Mouse (Mus musculus) naive thymus-derived CD4-positive, alpha-beta T cell, adult 2 months (primary cell): Measurements from ENCODE around the gene Gm3435.
A peak's percentile ranks its signal among the peaks of the same experiment; 100 is the strongest.
"Not testable (repeated sequence)": the region's sequence is repeated elsewhere in the genome, so short reads cannot be mapped to it uniquely, and the experiment has no call there.

Source experiments
- DNase-seq: peaks from one replicate; pipeline ENCODE4 v3.0.0-alpha.2; 2011; ENCODE audit warnings: low read depth

Gm3435 gene

DNA sequence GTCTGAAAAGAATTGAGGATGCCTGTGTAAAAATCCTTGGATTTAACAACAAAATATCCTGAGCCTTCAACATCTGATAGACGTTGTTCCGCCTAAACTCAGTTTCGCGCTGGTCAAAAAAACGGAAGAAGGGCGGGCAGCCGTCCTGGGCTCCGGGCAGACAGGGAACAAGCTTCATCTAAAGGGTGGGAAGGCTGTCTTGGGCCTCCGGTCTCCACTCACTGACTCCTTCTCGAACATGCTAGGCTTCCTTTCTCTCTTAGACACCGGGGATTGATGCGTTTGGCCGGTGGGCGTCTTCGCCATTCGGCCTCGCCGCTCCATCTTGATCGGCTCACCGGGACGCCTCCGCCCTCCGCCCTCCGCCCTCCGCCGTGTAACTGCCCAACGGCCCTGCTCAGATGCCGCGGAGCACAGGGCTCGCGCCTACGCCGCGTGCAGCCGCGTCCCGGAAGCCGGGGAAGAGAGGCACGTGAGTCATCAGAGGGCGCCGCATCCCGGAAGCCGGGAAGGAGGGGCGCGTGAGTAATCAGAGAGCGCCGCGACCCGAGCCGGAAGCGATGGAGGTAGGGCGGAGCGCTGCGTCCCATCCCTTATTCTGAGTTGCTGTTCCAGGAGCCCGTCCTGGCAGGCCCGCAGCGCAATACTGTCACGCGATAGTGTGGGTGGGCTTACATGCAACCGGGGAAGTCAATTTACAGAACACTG, at the start of gene Gm3435:
Gm3435 (plus strand) TSS at position 471 of the 708 bp plus-strand sequence.
- DNase-seq: not testable (repeated sequence)

- peak; percentile 38 for DNase-seq
These were observed 49.5 kb upstream of the Gm3435 start for GRCm38 (mm10) chr17:14960520-14960919.

DNA sequence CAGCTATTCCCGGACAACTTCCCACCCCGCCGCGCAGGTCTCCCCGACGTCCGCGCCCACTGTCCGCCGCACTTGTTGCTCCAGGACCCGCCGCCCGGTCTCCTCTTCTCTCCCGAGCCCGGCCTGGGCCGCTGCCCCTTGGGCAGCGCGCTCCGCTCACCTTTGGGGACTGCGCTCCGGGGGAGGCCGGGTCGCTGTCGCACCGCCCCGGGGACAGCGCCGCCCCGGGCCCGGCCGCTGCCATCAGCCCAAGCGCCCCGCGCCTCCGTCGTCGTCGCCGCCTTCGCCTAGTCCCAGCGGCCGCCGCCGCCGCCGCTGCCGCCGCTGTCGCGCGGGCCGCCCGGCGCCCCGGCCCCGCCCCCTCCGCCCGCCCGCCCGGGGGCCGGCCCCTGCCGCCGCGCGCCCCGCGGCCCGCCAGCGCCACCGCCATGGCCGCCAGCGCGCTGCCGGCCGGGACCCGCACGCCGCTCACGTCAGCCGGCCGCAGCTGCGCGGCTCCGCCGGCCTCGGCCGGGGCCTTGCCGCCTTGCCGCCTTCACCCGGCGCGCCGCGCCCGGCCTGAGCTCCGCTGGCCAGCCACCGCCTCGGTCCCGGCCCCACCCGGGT, 48.9 kb upstream of the Gm3435 start, which contains the start of gene Phf10:
Phf10 (minus strand) TSS at position 323 of the 606 bp plus-strand sequence.
- DNase-seq: peak; percentile 49

- not testable (repeated sequence) for DNase-seq
These were observed 48.3 kb upstream of the Gm3435 start for GRCm38 (mm10) chr17:14961557-14962154.

DNA sequence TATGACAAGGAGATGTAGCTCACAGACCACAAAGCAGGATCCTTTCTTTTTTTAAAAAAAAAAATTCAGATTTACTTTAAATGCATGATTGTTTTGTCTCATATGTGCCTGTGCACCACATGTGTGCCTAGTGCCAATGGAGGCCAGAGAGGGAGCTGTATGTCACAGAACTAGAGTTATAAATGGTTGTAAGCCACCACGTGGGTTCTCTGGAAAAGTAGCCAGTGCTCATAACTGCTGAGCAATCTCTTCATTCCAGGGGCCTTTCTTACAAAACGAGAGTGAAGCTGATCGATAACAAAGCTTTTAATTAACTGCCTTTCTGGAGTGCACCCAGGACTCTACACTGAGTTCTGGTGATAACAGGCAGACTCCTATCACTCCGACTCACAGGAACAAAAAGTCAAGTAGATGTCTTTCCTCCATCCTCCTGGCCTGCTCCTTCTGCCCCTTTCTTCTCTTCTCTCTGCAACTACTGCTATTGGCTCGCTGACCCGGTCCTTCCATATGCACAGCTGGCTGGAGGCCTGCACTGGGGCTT, 41.5 kb upstream of the Gm3435 start:
- not testable (repeated sequence) for DNase-seq

DNA sequence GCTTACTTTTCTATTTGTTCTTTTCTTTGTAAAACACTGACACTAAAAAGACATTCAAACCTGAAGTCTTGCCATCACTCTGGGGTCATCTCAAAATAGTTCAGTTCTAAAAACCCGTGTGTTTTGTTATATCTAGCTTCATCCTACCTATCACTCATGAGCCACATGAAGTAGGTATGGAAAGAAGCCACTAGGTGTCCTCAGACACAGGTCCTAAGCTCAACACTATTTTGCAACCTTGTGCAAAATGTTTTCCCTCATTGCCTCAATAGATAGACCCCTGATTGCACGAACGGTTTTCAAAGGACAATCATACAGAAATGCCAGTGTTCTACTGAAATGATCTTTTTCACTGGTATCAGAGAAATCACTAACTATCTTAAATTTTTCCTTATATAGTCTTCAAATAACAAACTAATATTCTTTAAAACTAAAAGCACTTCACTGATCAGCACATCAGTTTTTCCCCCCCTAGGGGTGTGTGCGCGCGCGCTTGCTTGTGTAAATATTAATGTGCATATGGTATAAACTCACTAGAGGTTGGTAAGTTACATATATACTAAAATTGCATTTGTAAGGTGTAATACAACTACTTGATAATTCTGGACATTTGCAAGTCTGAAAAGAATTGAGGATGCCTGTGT, 32.1 kb upstream of the Gm3435 start:
- DNase-seq: not testable (repeated sequence)

- DNase-seq: not testable (repeated sequence)
These were observed 31.5 kb upstream of the Gm3435 start, which contains the start of the genes 9030025P20Rik and Gm3417 for GRCm38 (mm10) chr17:14978362-14979038. 9030025P20Rik (plus strand) TSS chr17:14978468. Gm3417 (minus strand) TSS chr17:14978790.

DNA sequence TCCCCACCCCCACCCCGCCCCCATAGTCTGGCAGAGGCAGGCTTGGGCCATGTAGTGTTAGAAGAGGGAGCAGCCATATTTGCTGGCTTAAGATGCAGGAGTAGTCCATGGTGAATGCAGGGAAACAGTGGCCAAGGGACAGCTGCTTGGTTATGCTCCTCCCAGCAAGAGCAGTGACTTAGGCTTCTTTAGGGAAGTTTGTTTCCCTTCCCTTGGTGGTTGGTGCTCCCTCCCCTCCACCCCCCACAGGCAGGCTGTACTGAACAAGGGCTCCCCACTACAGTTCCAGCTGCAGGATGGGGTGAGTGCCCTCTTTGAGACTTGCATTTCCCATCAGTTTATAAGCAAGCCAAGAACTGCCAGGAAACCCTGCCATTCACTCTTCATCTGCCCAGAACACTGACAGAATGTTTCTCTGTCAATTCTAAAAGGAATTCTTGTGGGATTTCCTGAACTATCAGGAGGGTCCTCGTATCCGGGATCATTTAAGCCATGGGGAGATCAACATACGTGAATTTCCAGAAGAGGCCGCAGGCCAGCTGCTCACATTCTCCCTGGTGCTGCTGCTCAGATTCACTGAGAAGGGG, 19.8 kb upstream of the Gm3435 start:
- DNase-seq: not testable (repeated sequence)

DNA sequence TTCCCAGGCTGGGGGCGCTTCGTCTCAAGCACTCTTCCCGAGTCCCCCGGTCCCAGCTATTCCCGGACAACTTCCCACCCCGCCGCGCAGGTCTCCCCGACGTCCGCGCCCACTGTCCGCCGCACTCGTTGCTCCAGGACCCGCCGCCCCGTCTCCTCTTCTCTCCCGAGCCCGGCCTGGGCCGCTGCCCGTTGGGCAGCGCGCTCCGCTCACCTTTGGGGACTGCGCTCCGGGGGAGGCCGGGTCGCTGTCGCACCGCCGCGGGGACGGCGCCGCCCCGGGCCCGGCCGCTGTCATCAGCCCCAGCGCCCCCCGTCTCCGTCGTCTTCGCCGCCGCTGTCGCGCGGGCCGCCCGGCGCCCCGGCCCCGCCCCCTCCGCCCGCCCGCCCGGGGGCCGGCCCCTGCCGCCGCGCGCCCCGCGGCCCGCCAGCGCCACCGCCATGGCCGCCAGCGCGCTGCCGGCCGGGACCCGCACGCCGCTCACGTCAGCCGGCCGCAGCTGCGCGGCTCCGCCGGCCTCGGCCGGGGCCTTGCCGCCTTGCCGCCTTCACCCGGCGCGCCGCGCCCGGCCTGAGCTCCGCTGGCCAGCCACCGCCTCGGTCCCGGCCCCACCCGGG, 17.3 kb upstream of the Gm3435 start:
- DNase-seq: not testable (repeated sequence)

- DNase-seq: not testable (repeated sequence)
These were observed 16.7 kb upstream of the Gm3435 start for GRCm38 (mm10) chr17:14993139-14993832.

GRCm38 (mm10) chr17:14994140-14994539, 15.8 kb upstream of the Gm3435 start:
- DNase-seq: not testable (repeated sequence)

DNA sequence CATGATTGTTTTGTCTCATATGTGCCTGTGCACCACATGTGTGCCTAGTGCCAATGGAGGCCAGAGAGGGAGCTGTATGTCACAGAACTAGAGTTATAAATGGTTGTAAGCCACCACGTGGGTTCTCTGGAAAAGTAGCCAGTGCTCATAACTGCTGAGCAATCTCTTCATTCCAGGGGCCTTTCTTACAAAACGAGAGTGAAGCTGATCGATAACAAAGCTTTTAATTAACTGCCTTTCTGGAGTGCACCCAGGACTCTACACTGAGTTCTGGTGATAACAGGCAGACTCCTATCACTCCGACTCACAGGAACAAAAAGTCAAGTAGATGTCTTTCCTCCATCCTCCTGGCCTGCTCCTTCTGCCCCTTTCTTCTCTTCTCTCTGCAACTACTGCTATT, 9.9 kb upstream of the Gm3435 start:
- not testable (repeated sequence) for DNase-seq

GRCm38 (mm10) chr17:15009088-15009487, 888 bp upstream of the Gm3435 start:
- not testable (repeated sequence) for DNase-seq

GRCm38 (mm10) chr17:15021503-15022220, 11.7 kb downstream of the Gm3435 start:
- not testable (repeated sequence) for DNase-seq

DNA sequence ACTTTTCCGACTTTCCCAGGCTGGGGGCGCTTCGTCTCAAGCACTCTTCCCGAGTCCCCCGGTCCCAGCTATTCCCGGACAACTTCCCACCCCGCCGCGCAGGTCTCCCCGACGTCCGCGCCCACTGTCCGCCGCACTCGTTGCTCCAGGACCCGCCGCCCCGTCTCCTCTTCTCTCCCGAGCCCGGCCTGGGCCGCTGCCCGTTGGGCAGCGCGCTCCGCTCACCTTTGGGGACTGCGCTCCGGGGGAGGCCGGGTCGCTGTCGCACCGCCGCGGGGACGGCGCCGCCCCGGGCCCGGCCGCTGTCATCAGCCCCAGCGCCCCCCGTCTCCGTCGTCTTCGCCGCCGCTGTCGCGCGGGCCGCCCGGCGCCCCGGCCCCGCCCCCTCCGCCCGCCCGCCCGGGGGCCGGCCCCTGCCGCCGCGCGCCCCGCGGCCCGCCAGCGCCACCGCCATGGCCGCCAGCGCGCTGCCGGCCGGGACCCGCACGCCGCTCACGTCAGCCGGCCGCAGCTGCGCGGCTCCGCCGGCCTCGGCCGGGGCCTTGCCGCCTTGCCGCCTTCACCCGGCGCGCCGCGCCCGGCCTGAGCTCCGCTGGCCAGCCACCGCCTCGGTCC, 14.0 kb downstream of the Gm3435 start:
- not testable (repeated sequence) for DNase-seq

DNA sequence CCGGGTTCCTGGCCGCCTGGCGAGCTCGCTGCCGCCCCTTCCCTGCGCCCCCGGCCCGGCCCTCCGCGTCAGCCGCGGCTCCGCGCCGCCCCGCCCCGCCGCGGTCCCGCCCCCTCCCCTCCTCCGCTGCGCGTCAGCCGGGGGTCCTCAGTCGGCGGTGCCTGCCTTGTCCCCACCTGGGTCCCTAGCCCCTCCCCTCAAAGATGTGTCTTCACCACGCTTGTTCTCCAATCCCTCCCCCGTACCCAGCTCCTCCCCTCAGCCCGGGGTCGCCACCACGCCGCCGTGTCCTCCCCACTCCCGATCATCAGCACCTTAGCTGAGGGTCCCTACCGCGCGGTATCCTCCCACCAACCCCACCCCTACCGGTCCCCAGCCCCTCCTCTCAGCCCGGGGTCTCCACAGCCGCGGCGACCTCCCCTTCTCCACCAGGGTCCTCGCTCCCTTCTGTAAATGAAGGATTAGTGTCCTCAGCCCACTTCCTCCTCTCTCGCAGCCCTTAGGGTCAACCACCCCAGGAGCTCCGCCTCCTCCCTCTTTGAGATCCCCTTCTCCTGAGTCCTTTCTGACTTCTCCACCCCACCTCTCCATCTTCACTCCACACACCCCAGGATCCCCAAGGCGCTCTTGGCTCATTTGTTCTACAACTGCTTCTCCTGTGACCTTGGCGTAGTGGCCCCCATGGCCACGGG, 14.7 kb downstream of the Gm3435 start:
- DNase-seq: not testable (repeated sequence)

DNA sequence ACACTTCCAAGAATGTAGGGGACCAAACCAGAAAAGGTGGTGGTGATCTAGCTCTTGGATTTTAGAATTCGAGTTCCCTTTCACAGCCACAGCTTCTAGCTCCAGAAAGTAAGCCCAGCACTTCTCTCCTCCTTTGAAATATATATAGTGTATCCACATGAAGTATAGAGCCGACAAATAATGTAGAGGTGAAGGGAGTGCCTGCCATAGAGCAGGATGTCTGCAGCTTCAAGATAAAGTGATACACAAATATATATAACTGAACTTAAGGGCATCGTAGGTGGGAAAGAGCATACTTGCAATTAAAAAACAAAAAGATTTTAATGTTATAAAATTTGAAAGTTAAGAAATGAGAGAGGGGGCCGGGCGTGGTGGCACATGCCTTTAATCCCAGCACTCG, 15.5 kb downstream of the Gm3435 start:
- not testable (repeated sequence) for DNase-seq

DNA sequence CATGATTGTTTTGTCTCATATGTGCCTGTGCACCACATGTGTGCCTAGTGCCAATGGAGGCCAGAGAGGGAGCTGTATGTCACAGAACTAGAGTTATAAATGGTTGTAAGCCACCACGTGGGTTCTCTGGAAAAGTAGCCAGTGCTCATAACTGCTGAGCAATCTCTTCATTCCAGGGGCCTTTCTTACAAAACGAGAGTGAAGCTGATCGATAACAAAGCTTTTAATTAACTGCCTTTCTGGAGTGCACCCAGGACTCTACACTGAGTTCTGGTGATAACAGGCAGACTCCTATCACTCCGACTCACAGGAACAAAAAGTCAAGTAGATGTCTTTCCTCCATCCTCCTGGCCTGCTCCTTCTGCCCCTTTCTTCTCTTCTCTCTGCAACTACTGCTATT, 21.4 kb downstream of the Gm3435 start:
- DNase-seq: not testable (repeated sequence)
